Mouse (Mus musculus): Measurements from ENCODE around the gene Lztfl1. TPM values are rescaled to one million over a fixed set of nuclear protein-coding genes. Genes with fewer than 3 reads are reported as not detected.
"Not testable (repeated sequence)": the region's sequence is repeated elsewhere in the genome, so short reads cannot be mapped to it uniquely, and the experiment has no call there.

Gene Lztfl1
- polyA plus RNA-seq, 1 experiment from 2014 or later, result 68.2 TPM

DNA sequence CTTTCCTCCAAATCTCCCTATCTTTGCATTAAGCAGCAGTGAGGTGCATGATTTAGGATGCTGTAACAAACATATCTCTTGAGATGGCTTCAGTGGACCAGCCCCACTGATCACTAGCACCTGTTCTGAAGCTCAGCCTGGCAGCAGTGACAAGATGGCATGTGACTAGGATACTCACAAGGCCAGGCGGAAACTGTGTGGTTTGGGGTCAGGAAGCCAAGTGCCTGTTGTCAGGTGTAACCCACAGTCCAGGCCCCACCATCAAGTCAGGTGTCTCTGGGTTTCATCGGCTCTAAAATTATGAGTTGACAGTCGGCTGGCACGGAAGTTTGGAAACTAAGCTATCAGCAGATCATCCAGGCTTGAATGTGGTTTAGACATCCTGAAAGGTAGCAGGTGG is 36.8 kb upstream of the Lztfl1 start:
- no peaks in the 10 kb centered on the region for H3K27me3 ChIP-seq (ENCODE audit: control insufficient read depth, insufficient read depth, low read length)
- H3K27ac ChIP-seq (ENCODE audit: low read length), result no peak overlapping the region
- no peak overlapping the region for H3K4me2 ChIP-seq (replicated peaks; ENCODE audit: low read depth, low read length)
- H3K36me3 ChIP-seq (ENCODE audit: control insufficient read depth, insufficient read depth, low read length), result no peaks in the 10 kb centered on the region
- no peaks in the 10 kb centered on the region for H3K4me1 ChIP-seq (ENCODE audit: control insufficient read depth, insufficient read depth, low read length)
- no peak overlapping the region for H3K9ac ChIP-seq (replicated peaks; ENCODE audit: low read depth, low read length)
- WGBS, result 82% methylated on average over 4 of the region's 4 CpGs
- H3K4me3 ChIP-seq (ENCODE audit: low read depth, low read length), result no peak overlapping the region
- no peaks in the 10 kb centered on the region for H3K9me3 ChIP-seq (ENCODE audit: control insufficient read depth, low read depth, low read length)
- ATAC-seq (ENCODE audit: insufficient number of reproducible peaks, insufficient read depth, low FRiP score, low read depth), result no peak

- not testable (repeated sequence) for H3K27me3 ChIP-seq (ENCODE audit: control insufficient read depth, insufficient read depth, low read length); H3K9ac ChIP-seq (replicated peaks; ENCODE audit: low read depth, low read length); H3K4me3 ChIP-seq (ENCODE audit: low read depth, low read length); H3K4me2 ChIP-seq (replicated peaks; ENCODE audit: low read depth, low read length); H3K4me1 ChIP-seq (ENCODE audit: control insufficient read depth, insufficient read depth, low read length); H3K36me3 ChIP-seq (ENCODE audit: control insufficient read depth, insufficient read depth, low read length); H3K27ac ChIP-seq (ENCODE audit: low read length); H3K9me3 ChIP-seq (ENCODE audit: control insufficient read depth, low read depth, low read length); ATAC-seq (ENCODE audit: insufficient number of reproducible peaks, insufficient read depth, low FRiP score, low read depth)
- WGBS, result 88% methylated on average over 7 of the region's 8 CpGs
These were observed 32.2 kb upstream of the Lztfl1 start for GRCm38 (mm10) chr9:123749687-123750086.

GRCm38 (mm10) chr9:123740799-123741198 is 23.3 kb upstream of the Lztfl1 start:
- H3K27ac ChIP-seq (ENCODE audit: low read length), result no peak overlapping the region
- no peak overlapping the region for H3K4me2 ChIP-seq (replicated peaks; ENCODE audit: low read depth, low read length)
- no peak overlapping the region for H3K4me3 ChIP-seq (ENCODE audit: low read depth, low read length)
- H3K36me3 ChIP-seq (ENCODE audit: control insufficient read depth, insufficient read depth, low read length), result no peaks in the 10 kb centered on the region
- no peak overlapping the region for H3K9ac ChIP-seq (replicated peaks; ENCODE audit: low read depth, low read length)
- no peaks in the 10 kb centered on the region for H3K27me3 ChIP-seq (ENCODE audit: control insufficient read depth, insufficient read depth, low read length)
- ATAC-seq (ENCODE audit: insufficient number of reproducible peaks, insufficient read depth, low FRiP score, low read depth), result no peak
- 84% methylated on average over 4 of the region's 4 CpGs for WGBS
- no peaks in the 10 kb centered on the region for H3K9me3 ChIP-seq (ENCODE audit: control insufficient read depth, low read depth, low read length)
- no peaks in the 10 kb centered on the region for H3K4me1 ChIP-seq (ENCODE audit: control insufficient read depth, insufficient read depth, low read length)

DNA sequence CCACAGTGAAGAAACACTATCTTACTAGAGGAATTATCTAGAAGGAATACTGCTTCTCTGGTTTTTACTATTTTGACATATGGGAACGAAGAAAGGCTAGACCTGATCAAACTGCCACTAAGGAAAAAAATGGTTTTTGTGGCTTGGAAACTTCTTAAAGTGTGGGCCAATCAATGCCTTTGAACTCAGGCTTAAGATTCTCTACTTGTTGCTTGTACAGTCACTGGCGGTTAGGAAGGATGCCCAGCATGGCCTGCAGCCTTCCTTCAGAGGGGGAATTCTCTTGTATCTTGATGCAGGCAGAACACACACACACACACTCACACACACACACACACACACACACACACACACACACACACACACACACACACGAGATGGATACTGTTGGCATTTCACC is 16.6 kb upstream of the Lztfl1 start:
- Histone ChIP-seq H3K9me3 (ENCODE audit: control insufficient read depth, low read depth, low read length) (no peaks in the 10 kb centered on the region; the same call in 1 of the 2 replicates), H3K4me3 (ENCODE audit: low read depth, low read length) (no peak overlapping the region), H3K27me3 (ENCODE audit: control insufficient read depth, insufficient read depth, low read length) (no peaks in the 10 kb centered on the region), H3K36me3 (ENCODE audit: control insufficient read depth, insufficient read depth, low read length) (no peaks in the 10 kb centered on the region), H3K4me1 (ENCODE audit: control insufficient read depth, insufficient read depth, low read length) (no peaks in the 10 kb centered on the region), H3K4me2 (replicated peaks; ENCODE audit: low read depth, low read length) (no peak overlapping the region), H3K9ac (replicated peaks; ENCODE audit: low read depth, low read length) (no peak overlapping the region), H3K27ac (ENCODE audit: low read length) (no peak overlapping the region)
- WGBS, result 68% methylated on average over 3 of the region's 3 CpGs
- no peak for ATAC-seq (ENCODE audit: insufficient number of reproducible peaks, insufficient read depth, low FRiP score, low read depth)

DNA sequence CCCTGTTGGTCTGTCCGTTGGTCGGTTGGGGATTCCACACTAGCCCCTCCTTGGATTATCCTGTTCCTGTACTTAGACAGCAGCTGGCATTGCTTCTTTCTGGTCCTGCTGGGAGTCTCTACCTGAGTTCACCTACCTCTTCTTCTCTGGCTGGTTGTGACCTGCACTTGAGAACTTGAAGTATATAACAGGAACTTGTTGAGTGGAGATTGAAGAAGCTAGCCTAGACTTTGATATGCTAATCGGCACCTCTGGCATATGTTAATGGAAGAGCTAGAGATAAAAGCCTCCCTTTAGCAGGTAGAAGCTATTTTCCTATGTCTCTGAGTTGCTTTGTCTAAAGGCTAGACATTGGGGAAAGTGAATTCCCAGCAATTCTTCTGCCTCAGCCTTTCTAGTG is 13.8 kb upstream of the Lztfl1 start:
- no peak for ATAC-seq (ENCODE audit: insufficient number of reproducible peaks, insufficient read depth, low FRiP score, low read depth)
- Histone ChIP-seq H3K4me3 (ENCODE audit: low read depth, low read length) (no peak overlapping the region), H3K4me1 (ENCODE audit: control insufficient read depth, insufficient read depth, low read length) (no peaks in the 10 kb centered on the region), H3K27ac (ENCODE audit: low read length) (no peak overlapping the region), H3K4me2 (replicated peaks; ENCODE audit: low read depth, low read length) (no peak overlapping the region), H3K9me3 (ENCODE audit: control insufficient read depth, low read depth, low read length) (no peaks in the 10 kb centered on the region; the same call in 1 of the 2 replicates), H3K9ac (replicated peaks; ENCODE audit: low read depth, low read length) (no peak overlapping the region), H3K27me3 (ENCODE audit: control insufficient read depth, insufficient read depth, low read length) (no peaks in the 10 kb centered on the region), H3K36me3 (ENCODE audit: control insufficient read depth, insufficient read depth, low read length) (no peaks in the 10 kb centered on the region)
- WGBS, result 71% methylated on average over 3 of the region's 3 CpGs

DNA sequence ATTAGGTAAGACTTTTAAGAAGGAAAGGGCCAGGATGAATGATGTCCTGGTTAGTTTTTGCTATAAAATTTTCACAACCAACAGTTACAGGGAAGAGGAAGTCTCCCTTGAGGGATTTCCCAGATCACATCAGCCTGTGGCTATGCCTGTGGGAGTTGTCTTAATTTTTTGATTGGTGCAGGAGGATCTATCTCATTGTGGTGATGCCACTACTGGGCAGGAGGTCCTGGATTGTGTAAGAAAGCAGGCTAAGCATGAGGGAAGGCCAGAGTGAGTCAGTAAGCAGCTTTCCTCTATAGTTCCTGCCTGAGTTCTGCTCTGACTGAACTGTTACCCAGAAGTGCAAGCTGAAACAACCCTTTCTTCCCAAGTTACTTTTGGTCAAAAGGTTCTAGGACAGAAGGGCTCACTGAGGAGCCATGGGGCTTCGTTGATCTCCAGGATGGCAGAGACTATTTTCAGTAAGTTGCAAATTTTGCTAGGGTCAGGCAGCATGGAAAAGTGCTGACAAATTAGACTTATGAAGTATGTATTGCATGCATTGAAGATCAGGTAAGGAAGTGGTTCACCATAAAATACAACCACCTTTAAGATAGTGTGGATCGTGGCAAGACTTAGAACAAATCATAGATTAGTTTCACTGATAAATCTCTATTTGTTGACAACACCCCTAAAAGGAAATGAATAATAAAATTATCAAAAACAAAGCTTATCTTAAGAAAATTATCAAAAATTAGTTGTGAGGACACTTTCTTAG is 5.4 kb upstream of the Lztfl1 start:
- Histone ChIP-seq H3K9me3 (ENCODE audit: control insufficient read depth, low read depth, low read length) (no peaks in the 10 kb centered on the region), H3K4me1 (ENCODE audit: control insufficient read depth, insufficient read depth, low read length) (no peaks in the 10 kb centered on the region), H3K9ac (replicated peaks; ENCODE audit: low read depth, low read length) (no peak overlapping the region), H3K27ac (ENCODE audit: low read length) (no peak overlapping the region), H3K4me3 (ENCODE audit: low read depth, low read length) (no peak overlapping the region), H3K4me2 (replicated peaks; ENCODE audit: low read depth, low read length) (no peak overlapping the region), H3K27me3 (ENCODE audit: control insufficient read depth, insufficient read depth, low read length) (no peaks in the 10 kb centered on the region), H3K36me3 (ENCODE audit: control insufficient read depth, insufficient read depth, low read length) (no peaks in the 10 kb centered on the region)
- 83% methylated on average over 2 of the region's 2 CpGs for WGBS
- ATAC-seq (ENCODE audit: insufficient number of reproducible peaks, insufficient read depth, low FRiP score, low read depth), result no peak

- Histone ChIP-seq H3K9ac (replicated peaks; ENCODE audit: low read depth, low read length) (0 out of 2 replicates have a peak overlapping the region, but pooled peaks have one; percentile 69), H3K9me3 (ENCODE audit: control insufficient read depth, low read depth, low read length) (no peaks in the 10 kb centered on the region), H3K36me3 (ENCODE audit: control insufficient read depth, insufficient read depth, low read length) (peaks cover 7% of the 10 kb centered on the region; the same call in 1 of the 2 replicates), H3K4me2 (replicated peaks; ENCODE audit: low read depth, low read length) (peak overlapping the region; percentile 67), H3K27me3 (ENCODE audit: control insufficient read depth, insufficient read depth, low read length) (no peaks in the 10 kb centered on the region), H3K4me1 (ENCODE audit: control insufficient read depth, insufficient read depth, low read length) (peaks cover 5% of the 10 kb centered on the region), H3K27ac (ENCODE audit: low read length) (no peak overlapping the region), H3K4me3 (ENCODE audit: low read depth, low read length) (peak overlapping the region; percentile 89; the same call in 1 of the 2 replicates)
- no peak for ATAC-seq (ENCODE audit: insufficient number of reproducible peaks, insufficient read depth, low FRiP score, low read depth)
- 40% methylated on average over 3 of the region's 3 CpGs for WGBS
These were observed 1.2 kb downstream of the Lztfl1 start for GRCm38 (mm10) chr9:123716301-123716700.

DNA sequence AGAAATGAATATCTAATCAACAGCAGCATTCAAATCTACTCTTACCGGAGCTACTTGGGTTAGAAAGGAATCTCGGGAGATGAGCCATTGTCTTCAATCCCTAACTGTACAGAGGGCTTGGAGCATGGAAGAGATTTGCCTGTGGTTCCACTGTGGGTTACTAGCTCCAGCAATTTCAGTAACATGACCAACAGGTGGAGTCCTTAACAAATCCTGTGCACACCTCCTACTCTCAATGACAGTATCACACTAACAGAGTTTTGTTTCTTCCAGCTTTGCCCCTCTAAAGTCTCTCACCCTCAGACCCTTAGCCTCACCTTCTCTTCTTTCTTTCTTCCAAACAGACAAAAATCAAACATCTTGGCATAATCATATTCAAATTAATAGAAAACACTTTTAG is 4.4 kb downstream of the Lztfl1 start:
- Histone ChIP-seq H3K27me3 (ENCODE audit: control insufficient read depth, insufficient read depth, low read length) (no peaks in the 10 kb centered on the region), H3K9me3 (ENCODE audit: control insufficient read depth, low read depth, low read length) (no peaks in the 10 kb centered on the region), H3K36me3 (ENCODE audit: control insufficient read depth, insufficient read depth, low read length) (peaks cover 17% of the 10 kb centered on the region), H3K4me1 (ENCODE audit: control insufficient read depth, insufficient read depth, low read length) (peaks cover 5% of the 10 kb centered on the region), H3K27ac (ENCODE audit: low read length) (no peak overlapping the region), H3K9ac (replicated peaks; ENCODE audit: low read depth, low read length) (no peak overlapping the region), H3K4me2 (replicated peaks; ENCODE audit: low read depth, low read length) (no peak overlapping the region), H3K4me3 (ENCODE audit: low read depth, low read length) (no peak overlapping the region)
- 74% methylated on average over 2 of the region's 2 CpGs for WGBS
- ATAC-seq (ENCODE audit: insufficient number of reproducible peaks, insufficient read depth, low FRiP score, low read depth), result no peak

DNA sequence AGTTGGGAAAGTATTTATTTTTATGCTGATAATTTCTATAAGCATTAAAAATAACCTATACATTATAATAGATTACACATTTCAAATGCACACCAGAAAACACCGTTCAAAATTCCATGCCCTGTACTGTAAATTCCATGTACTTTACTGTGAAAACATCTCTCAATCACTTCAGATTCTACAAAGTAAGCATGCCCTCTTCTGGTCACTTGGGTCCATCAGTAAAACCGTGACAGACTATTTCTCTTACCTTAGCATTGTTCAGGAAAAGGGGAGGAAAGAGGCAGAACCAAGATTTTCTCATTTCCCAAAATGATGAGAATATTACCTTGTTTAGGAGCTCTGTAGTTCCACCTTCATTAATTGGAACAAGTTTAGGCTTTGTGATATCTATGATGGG is 8.3 kb downstream of the Lztfl1 start:
- no peak overlapping the region for H3K4me3 ChIP-seq (ENCODE audit: low read depth, low read length)

More for the DNA sequence above, 8.3 kb downstream of the Lztfl1 start:
- H3K4me1 ChIP-seq (ENCODE audit: control insufficient read depth, insufficient read depth, low read length), result no peaks in the 10 kb centered on the region
- peaks cover 24% of the 10 kb centered on the region for H3K36me3 ChIP-seq (ENCODE audit: control insufficient read depth, insufficient read depth, low read length)
- no peak overlapping the region for H3K9ac ChIP-seq (replicated peaks; ENCODE audit: low read depth, low read length)
- H3K27me3 ChIP-seq (ENCODE audit: control insufficient read depth, insufficient read depth, low read length), result no peaks in the 10 kb centered on the region
- no peak overlapping the region for H3K27ac ChIP-seq (ENCODE audit: low read length)
- WGBS, result 47% methylated on average over 2 of the region's 2 CpGs
- no peak overlapping the region for H3K4me2 ChIP-seq (replicated peaks; ENCODE audit: low read depth, low read length)
- no peaks in the 10 kb centered on the region for H3K9me3 ChIP-seq (ENCODE audit: control insufficient read depth, low read depth, low read length)
- ATAC-seq (ENCODE audit: insufficient number of reproducible peaks, insufficient read depth, low FRiP score, low read depth), result no peak

Data from stomach, embryonic 14.5 days (tissue).